Mouse (Mus musculus): ENCODE measurements around the gene Ccdc149. TPM values are rescaled to one million over a fixed set of nuclear protein-coding genes. Genes with fewer than 3 reads are reported as not detected.
A peak's percentile ranks its signal among the peaks of the same experiment; 100 is the strongest.

Ccdc149 gene
- polyA plus RNA-seq, 1 experiment from 2014 or later, result 3.4 TPM

- H3K27ac ChIP-seq (ENCODE audit: low read length), result no peak overlapping the region
- H3K9ac ChIP-seq (replicated peaks; ENCODE audit: low read length), result no peak overlapping the region
- H3K4me2 ChIP-seq (replicated peaks; ENCODE audit: low read depth, low read length), result no peak overlapping the region
- H3K9me3 ChIP-seq (ENCODE audit: low read length), result no peaks in the 10 kb centered on the region
- 0 out of 2 replicates have a peak, but pooled peaks cover 5% of the 10 kb centered on the region for H3K4me1 ChIP-seq (ENCODE audit: insufficient read depth, low read length)
- H3K4me3 ChIP-seq (ENCODE audit: low read length), result no peak overlapping the region
- ATAC-seq (ENCODE audit: low FRiP score, low TSS enrichment), result no peak
- no peaks in the 10 kb centered on the region for H3K36me3 ChIP-seq (ENCODE audit: insufficient read depth, low read length)
- 56% methylated on average over 9 of the region's 9 CpGs for WGBS
- no peaks in the 10 kb centered on the region for H3K27me3 ChIP-seq (ENCODE audit: insufficient read depth, low read length)
These were observed 45.5 kb downstream of the Ccdc149 start for GRCm38 (mm10) chr5:52425819-52426218.

- Histone ChIP-seq H3K27ac (ENCODE audit: low read length) (no peak overlapping the region), H3K4me1 (ENCODE audit: insufficient read depth, low read length) (0 out of 2 replicates have a peak, but pooled peaks cover 5% of the 10 kb centered on the region), H3K9me3 (ENCODE audit: low read length) (no peaks in the 10 kb centered on the region), H3K9ac (replicated peaks; ENCODE audit: low read length) (no peak overlapping the region), H3K27me3 (ENCODE audit: insufficient read depth, low read length) (no peaks in the 10 kb centered on the region), H3K4me2 (replicated peaks; ENCODE audit: low read depth, low read length) (no peak overlapping the region), H3K36me3 (ENCODE audit: insufficient read depth, low read length) (no peaks in the 10 kb centered on the region), H3K4me3 (ENCODE audit: low read length) (no peak overlapping the region)
- no peak for ATAC-seq (ENCODE audit: low FRiP score, low TSS enrichment)
- 78% methylated on average over 3 of the region's 3 CpGs for WGBS
These were observed 47.4 kb downstream of the Ccdc149 start for GRCm38 (mm10) chr5:52423893-52424292.

- Histone ChIP-seq H3K9me3 (ENCODE audit: low read length) (no peaks in the 10 kb centered on the region), H3K4me2 (replicated peaks; ENCODE audit: low read depth, low read length) (no peak overlapping the region), H3K27ac (ENCODE audit: low read length) (no peak overlapping the region), H3K36me3 (ENCODE audit: insufficient read depth, low read length) (no peaks in the 10 kb centered on the region), H3K9ac (replicated peaks; ENCODE audit: low read length) (no peak overlapping the region), H3K4me1 (ENCODE audit: insufficient read depth, low read length) (no peaks in the 10 kb centered on the region), H3K27me3 (ENCODE audit: insufficient read depth, low read length) (no peaks in the 10 kb centered on the region), H3K4me3 (ENCODE audit: low read length) (no peak overlapping the region)
- 71% methylated on average over 2 of the region's 2 CpGs for WGBS
- ATAC-seq (ENCODE audit: low FRiP score, low TSS enrichment), result no peak
These were observed 54.8 kb downstream of the Ccdc149 start for GRCm38 (mm10) chr5:52416485-52416884.

GRCm38 (mm10) chr5:52415917-52416316, 55.4 kb downstream of the Ccdc149 start:
- H3K36me3 ChIP-seq (ENCODE audit: insufficient read depth, low read length), result no peaks in the 10 kb centered on the region
- H3K27ac ChIP-seq (ENCODE audit: low read length), result no peak overlapping the region
- WGBS, result 83% methylated on average over 6 of the region's 6 CpGs
- no peak overlapping the region for H3K9ac ChIP-seq (replicated peaks; ENCODE audit: low read length)
- H3K9me3 ChIP-seq (ENCODE audit: low read length), result no peaks in the 10 kb centered on the region
- no peaks in the 10 kb centered on the region for H3K27me3 ChIP-seq (ENCODE audit: insufficient read depth, low read length)
- ATAC-seq (ENCODE audit: low FRiP score, low TSS enrichment), result no peak
- H3K4me2 ChIP-seq (replicated peaks; ENCODE audit: low read depth, low read length), result no peak overlapping the region
- no peaks in the 10 kb centered on the region for H3K4me1 ChIP-seq (ENCODE audit: insufficient read depth, low read length)
- H3K4me3 ChIP-seq (ENCODE audit: low read length), result no peak overlapping the region

- Histone ChIP-seq H3K4me3 (ENCODE audit: low read length) (no peak overlapping the region), H3K27me3 (ENCODE audit: insufficient read depth, low read length) (no peaks in the 10 kb centered on the region), H3K9ac (replicated peaks; ENCODE audit: low read length) (no peak overlapping the region), H3K9me3 (ENCODE audit: low read length) (no peaks in the 10 kb centered on the region), H3K27ac (ENCODE audit: low read length) (no peak overlapping the region), H3K4me2 (replicated peaks; ENCODE audit: low read depth, low read length) (no peak overlapping the region), H3K36me3 (ENCODE audit: insufficient read depth, low read length) (no peaks in the 10 kb centered on the region), H3K4me1 (ENCODE audit: insufficient read depth, low read length) (no peaks in the 10 kb centered on the region)
- WGBS, result 92% methylated on average over 1 of the region's 1 CpGs
- ATAC-seq (ENCODE audit: low FRiP score, low TSS enrichment), result no peak
These were observed 56.1 kb downstream of the Ccdc149 start for GRCm38 (mm10) chr5:52415193-52415592.

- Histone ChIP-seq H3K9me3 (ENCODE audit: low read length) (no peaks in the 10 kb centered on the region), H3K4me2 (replicated peaks; ENCODE audit: low read depth, low read length) (no peak overlapping the region), H3K4me1 (ENCODE audit: insufficient read depth, low read length) (no peaks in the 10 kb centered on the region), H3K4me3 (ENCODE audit: low read length) (no peak overlapping the region), H3K27me3 (ENCODE audit: insufficient read depth, low read length) (no peaks in the 10 kb centered on the region), H3K9ac (replicated peaks; ENCODE audit: low read length) (no peak overlapping the region), H3K36me3 (ENCODE audit: insufficient read depth, low read length) (no peaks in the 10 kb centered on the region), H3K27ac (ENCODE audit: low read length) (no peak overlapping the region)
- ATAC-seq (ENCODE audit: low FRiP score, low TSS enrichment), result 0 out of 2 replicates have a peak, but pooled peaks have one; percentile 46
- 65% methylated on average over 3 of the region's 3 CpGs for WGBS
These were observed 59.8 kb downstream of the Ccdc149 start for GRCm38 (mm10) chr5:52411567-52411966.

GRCm38 (mm10) chr5:52410197-52410596, 61.1 kb downstream of the Ccdc149 start:
- Histone ChIP-seq H3K27ac (ENCODE audit: low read length) (no peak overlapping the region), H3K9me3 (ENCODE audit: low read length) (no peaks in the 10 kb centered on the region), H3K4me2 (replicated peaks; ENCODE audit: low read depth, low read length) (no peak overlapping the region), H3K9ac (replicated peaks; ENCODE audit: low read length) (no peak overlapping the region), H3K27me3 (ENCODE audit: insufficient read depth, low read length) (no peaks in the 10 kb centered on the region), H3K4me3 (ENCODE audit: low read length) (no peak overlapping the region), H3K4me1 (ENCODE audit: insufficient read depth, low read length) (no peaks in the 10 kb centered on the region), H3K36me3 (ENCODE audit: insufficient read depth, low read length) (no peaks in the 10 kb centered on the region)
- 79% methylated on average over 12 of the region's 12 CpGs for WGBS
- ATAC-seq (ENCODE audit: low FRiP score, low TSS enrichment), result no peak

- H3K4me1 ChIP-seq (ENCODE audit: insufficient read depth, low read length), result no peaks in the 10 kb centered on the region
- no peak overlapping the region for H3K9ac ChIP-seq (replicated peaks; ENCODE audit: low read length)
- no peak overlapping the region for H3K4me2 ChIP-seq (replicated peaks; ENCODE audit: low read depth, low read length)
- H3K4me3 ChIP-seq (ENCODE audit: low read length), result no peak overlapping the region
- no peaks in the 10 kb centered on the region for H3K27me3 ChIP-seq (ENCODE audit: insufficient read depth, low read length)
- no peaks in the 10 kb centered on the region for H3K9me3 ChIP-seq (ENCODE audit: low read length)
- 77% methylated on average over 7 of the region's 7 CpGs for WGBS
- H3K36me3 ChIP-seq (ENCODE audit: insufficient read depth, low read length), result no peaks in the 10 kb centered on the region
- H3K27ac ChIP-seq (ENCODE audit: low read length), result no peak overlapping the region
- ATAC-seq (ENCODE audit: low FRiP score, low TSS enrichment), result no peak
These were observed 62.5 kb downstream of the Ccdc149 start for GRCm38 (mm10) chr5:52408668-52409315.

GRCm38 (mm10) chr5:52404373-52404772, 66.9 kb downstream of the Ccdc149 start:
- WGBS, result 75% methylated on average over 8 of the region's 8 CpGs
- Histone ChIP-seq H3K9me3 (ENCODE audit: low read length) (no peaks in the 10 kb centered on the region), H3K4me1 (ENCODE audit: insufficient read depth, low read length) (no peaks in the 10 kb centered on the region), H3K4me3 (ENCODE audit: low read length) (no peak overlapping the region), H3K36me3 (ENCODE audit: insufficient read depth, low read length) (no peaks in the 10 kb centered on the region), H3K27me3 (ENCODE audit: insufficient read depth, low read length) (no peaks in the 10 kb centered on the region), H3K27ac (ENCODE audit: low read length) (no peak overlapping the region), H3K9ac (replicated peaks; ENCODE audit: low read length) (no peak overlapping the region), H3K4me2 (replicated peaks; ENCODE audit: low read depth, low read length) (no peak overlapping the region)
- ATAC-seq (ENCODE audit: low FRiP score, low TSS enrichment), result no peak

- no peaks in the 10 kb centered on the region for H3K36me3 ChIP-seq (ENCODE audit: insufficient read depth, low read length)
- 0 out of 2 replicates have a peak, but pooled peaks cover 4% of the 10 kb centered on the region for H3K9me3 ChIP-seq (ENCODE audit: low read length)
- no peaks in the 10 kb centered on the region for H3K27me3 ChIP-seq (ENCODE audit: insufficient read depth, low read length)
- no peak overlapping the region for H3K9ac ChIP-seq (replicated peaks; ENCODE audit: low read length)
- no peak for ATAC-seq (ENCODE audit: low FRiP score, low TSS enrichment)
- WGBS, result 84% methylated on average over 4 of the region's 4 CpGs
- H3K4me2 ChIP-seq (replicated peaks; ENCODE audit: low read depth, low read length), result no peak overlapping the region
- H3K27ac ChIP-seq (ENCODE audit: low read length), result no peak overlapping the region
- no peak overlapping the region for H3K4me3 ChIP-seq (ENCODE audit: low read length)
- H3K4me1 ChIP-seq (ENCODE audit: insufficient read depth, low read length), result no peaks in the 10 kb centered on the region
These were observed 77.6 kb downstream of the Ccdc149 start for GRCm38 (mm10) chr5:52393756-52394155.
